Mouse (Mus musculus) urinary bladder, postnatal 36 days (tissue): ENCODE data around the gene Cpne6.

Source experiments
- DNase-seq, 2 experiments: peaks; one replicate each; pipeline ENCODE4 v3.0.0; 2022; ENCODE audit warnings: low spot score in 2 of 2, mixed read lengths in 1 of 2

Gene Cpne6

DNA sequence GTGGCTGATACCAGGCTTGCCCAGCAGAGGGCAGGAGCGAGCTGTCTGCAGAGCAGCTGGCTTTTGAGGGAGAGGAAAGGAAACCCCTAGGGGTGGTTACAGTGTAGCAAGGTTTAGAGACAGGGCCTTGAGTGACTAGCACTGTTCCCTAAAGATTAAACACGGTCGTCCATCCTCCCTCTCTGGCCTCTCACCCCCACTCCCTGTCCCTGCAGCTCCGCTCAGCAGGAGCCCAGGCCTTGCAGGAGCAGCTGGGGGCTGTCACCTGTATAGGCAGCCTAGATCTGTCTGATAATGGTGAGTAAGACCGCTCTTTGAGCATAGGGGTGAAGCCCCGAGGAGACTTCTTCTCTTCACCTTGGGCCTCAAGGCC, 12.8 kb upstream of the Cpne6 start:
- DNase-seq = peak; percentile 75 to 84

DNA sequence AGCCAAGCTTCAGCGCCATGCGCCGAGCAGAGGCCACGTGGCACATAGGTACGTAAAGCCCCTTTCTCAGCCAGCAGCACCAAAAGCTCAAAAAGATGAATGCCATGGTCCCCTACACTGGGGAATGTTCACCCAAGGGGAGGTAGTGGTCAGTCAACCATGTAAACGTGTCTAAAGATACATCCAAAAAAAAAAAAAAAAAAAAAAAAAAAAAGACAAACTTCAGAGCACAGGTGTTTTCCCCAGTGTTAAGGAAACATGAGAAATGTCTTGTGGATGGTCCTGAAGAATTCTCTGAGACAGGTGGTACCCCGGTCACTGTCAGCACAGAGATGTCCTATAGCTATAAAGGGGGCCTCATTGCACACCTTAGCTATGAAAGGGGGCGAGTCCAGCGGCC, 4.6 kb upstream of the Cpne6 start:
- no peak for DNase-seq

DNA sequence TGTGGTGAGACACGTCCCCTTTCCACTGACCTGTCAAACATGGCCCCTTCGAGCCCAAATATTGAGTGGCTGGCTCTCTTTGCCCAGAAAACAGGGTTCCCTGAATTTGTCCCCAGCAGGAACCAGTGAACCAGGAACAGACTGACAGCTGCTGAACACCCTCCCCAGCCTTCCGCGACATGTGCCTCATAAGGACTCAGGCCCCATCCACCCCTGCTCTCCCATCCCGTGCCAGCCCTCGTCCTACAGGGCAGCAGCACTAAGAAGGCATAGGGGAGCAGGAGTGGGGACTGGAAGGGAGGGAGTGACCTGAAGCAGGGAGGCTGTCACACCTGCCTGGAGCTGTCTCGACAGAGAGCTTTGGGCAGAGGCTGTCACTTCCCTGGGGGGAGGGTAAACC, 2.4 kb upstream of the Cpne6 start:
- no peak for DNase-seq

DNA sequence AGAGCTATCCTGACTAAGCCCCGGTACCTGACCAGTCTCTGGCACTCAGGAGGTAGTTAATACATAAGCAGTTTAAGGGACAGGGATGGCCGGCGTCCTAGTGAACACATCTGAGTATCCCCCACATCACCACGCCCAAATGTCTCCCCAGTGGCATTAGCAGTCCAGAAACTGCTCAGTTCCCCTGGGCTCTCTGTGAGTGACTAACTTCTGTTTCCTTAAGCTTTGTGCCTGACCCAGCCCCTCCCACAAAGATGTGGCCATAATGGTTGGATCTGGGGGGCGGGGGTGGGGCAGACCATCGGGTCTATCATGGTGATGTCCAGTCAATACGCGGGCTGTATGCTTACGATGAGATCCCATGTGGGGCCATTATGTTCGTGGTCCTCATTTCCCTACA, 705 bp upstream of the Cpne6 start:
- no peak for DNase-seq

DNA sequence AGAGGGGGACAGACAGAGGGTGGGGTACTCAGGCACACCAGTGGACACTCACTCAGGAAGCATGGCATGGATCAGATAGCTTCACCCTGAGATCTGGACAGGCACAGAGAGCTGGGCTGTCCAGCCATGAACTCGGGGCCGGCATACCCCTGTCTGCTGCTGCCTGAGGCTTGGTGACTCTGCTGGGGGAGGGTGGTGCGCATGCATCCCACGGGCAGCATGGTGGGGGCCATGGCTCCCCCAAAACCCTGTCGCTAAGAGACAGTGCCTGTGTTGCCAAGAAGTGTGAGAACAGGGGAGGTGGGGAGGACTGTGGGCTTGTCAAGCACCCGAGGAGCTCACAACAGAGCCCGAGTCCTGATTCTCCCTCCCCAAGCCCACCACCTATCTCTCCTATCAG, 792 bp downstream of the Cpne6 start:
- no peak for DNase-seq

DNA sequence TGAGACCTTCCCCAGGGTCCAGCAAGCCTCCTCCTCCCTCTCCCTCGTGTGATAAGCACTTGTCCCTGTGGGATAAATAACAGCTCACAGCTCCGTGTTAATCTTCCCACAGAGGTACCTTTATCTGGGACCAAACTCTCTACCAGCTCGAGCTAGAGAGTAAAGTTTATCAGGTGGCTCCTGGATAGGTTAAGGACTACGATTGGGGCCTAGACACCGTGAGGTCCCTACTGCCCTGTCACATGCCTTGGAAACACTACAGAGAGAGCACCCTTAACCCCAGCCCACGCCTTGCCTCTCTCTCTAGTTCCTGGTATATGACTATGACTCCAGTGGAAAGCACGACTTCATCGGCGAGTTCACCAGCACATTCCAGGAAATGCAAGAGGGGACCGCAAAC, 3.7 kb downstream of the Cpne6 start:
- DNase-seq = no peak

DNA sequence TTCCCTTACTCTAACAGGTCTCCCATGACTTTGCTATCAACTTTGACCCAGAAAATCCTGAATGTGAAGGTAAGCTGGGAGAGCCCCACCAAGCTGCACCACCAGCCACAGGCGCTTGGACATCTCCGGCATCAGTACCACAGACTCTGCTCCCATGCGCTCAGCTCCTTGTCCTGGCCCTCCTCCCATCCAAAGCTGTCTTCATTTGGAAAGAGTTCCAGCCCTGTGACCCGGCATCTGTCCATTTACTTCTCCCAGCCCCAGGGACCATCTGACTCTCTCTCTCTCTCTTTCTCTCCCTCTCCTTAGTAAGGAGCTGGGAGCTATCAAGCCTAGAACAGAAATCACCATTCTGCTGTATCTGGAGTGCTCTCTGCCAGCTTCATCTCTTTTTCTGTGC, 5.6 kb downstream of the Cpne6 start:
- no peak for DNase-seq

DNA sequence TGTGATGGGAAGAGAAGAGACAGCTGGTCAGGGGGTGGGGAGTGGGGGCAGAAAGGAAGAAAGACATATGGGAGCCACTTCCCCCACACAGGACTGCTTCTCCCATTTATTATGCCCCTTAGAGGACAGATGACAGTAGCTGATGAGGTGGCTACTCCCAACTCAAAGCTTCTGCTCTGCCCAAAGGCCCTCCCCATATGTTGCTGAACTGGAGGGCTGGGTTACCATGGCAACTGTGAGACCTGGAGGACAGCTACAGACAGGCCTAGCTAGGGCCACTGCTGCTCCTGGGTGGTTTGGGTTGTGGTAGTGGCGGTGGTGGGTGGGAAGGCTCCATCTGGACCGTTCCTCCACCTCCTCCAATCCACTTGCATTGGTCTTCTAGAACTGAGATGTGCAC, 8.7 kb downstream of the Cpne6 start:
- no peak for DNase-seq

DNA sequence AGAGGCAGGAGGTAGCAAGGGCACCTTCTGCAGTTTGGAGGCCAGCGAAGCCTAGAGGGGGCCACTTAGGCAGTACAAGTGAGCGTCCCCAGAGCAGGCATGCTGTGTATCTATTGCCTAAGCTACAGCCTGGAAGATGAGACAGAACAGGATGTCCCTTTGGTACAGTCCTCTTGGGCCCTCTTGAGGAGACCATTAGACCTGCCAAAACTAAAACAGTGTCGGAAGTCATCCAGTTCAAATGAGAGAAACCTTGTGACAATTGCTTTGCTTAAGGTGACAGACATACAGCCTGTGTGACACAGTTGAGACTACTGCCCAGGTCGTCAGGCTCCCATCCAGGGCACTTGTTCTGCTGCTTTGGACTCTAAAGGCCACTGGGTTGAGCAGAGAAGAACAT, 9.4 kb downstream of the Cpne6 start:
- no peak for DNase-seq

DNA sequence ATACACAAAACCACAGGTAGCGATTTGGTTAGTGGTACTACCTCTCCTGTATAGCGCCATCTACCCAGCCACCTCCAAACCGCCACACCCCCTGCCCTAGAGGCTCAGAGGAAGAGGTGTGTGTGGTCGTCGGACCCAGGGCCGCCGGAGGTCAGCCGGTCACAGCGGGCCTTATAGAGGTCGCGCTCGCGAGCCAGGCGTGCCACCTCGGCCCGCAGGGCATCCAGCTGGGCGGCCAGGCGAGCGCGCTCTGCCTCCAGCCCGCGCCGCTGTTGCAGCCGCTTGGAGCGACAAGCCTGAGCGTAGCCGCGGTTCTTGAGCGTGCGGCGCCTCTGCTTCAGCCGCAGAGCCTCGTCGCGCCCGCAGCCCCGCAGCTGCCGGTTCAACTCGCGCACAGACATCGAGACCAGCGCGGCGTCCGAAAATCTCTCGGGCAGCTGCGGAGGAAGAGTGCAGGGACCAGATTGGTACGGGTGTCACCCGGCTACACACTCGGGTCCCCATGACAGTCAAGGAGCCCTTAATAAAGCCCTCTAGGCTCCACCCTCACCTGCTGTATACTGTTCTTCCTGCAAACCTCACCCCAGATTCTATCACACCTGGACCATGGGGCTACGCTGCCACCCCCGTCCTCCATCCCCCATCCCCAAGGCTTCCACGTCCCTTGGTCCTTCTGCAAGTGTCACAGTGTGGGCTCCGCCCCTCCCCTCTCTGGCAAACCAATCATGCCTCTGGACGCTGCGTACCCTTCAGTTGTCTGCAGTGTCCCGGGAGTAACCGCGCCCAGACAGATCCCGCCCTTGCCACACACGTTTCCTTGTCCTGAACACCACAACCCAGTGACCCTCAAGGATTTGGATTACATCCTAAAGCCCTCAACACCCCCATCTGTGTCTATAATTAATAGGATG, 10.5 kb downstream of the Cpne6 start:
- peak in 1 of 2 experiments; percentile 16 for DNase-seq

DNA sequence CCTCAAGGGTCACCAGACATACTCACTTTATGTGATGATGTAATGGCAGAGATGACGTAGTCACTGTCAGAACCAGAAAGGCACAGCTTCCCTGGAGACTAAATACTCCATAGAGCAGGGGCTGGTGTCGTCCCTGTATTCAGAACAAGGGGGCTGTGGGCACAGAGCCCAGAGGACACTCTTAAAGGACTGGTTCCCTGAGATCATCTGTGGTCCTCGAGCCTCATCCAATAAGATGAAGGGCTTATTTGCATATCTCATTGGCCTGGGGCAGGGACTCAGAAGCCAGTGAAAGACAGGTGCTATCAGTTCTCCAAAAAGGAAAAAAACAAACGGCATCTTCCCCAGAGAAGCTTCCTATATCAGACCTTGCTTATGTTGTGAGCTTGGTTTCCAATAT, 13.8 kb downstream of the Cpne6 start:
- no peak for DNase-seq

DNA sequence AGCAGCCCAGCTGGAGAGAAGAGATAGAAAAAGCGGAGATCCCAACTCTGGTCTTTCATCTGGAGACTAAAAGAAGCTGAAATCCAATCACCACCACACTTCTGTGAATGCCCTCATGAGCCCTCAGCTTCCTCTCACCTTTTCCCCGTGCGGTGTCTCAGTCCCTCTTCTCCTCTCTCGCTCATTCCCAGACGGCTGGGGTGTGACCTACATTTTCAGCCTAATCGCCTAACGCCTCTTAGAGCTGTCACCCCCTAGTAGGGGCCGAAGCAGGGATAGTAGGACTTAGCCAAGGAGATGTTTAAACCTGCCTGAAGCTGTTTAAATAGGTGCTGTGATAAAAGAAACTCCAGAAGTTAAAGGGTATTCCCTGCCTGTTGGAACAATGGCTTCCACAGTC, 14.5 kb downstream of the Cpne6 start, which contains the start of gene Nrl:
Nrl (minus strand) TSS at position 197 of the 400 bp plus-strand sequence.
- no peak for DNase-seq

DNA sequence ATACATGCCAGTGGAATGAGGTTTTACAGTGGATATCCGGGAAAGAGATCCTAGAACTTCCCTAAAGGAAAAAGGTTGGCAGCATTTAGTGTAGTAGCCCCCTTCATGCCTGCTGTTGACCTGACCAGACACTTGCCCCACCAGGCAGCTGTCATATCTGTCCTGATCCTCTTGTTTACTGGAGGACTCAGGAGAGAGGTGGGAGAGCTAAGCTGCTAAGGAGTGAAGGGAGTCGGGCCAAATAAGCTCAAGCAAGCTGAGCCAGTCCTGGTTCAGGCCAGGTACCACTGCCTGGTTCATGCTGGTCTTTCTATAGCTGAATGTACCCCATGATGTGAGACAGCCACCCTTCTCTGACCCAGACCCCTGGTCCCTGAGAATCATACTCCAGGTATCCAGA, 16.4 kb downstream of the Cpne6 start:
- DNase-seq = no peak

DNA sequence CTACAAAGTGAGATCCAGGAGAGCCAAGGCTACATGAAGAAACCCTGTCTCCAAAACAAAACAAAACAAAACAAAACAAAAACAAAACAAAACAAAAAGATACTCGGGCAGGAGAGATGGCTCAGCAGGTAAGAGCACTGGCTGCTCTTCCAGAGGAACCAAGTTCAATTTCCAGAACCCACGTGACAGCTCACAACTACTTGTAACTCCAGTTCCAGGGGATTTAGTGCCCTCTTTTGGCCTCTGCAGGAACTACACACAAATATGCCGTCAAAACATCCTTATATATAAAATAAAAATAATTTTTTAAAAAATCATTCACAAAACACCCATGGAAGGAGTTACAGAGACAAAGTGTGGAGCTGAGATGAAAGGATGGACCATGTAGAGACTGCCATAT, 17.7 kb downstream of the Cpne6 start:
- DNase-seq = no peak

DNA sequence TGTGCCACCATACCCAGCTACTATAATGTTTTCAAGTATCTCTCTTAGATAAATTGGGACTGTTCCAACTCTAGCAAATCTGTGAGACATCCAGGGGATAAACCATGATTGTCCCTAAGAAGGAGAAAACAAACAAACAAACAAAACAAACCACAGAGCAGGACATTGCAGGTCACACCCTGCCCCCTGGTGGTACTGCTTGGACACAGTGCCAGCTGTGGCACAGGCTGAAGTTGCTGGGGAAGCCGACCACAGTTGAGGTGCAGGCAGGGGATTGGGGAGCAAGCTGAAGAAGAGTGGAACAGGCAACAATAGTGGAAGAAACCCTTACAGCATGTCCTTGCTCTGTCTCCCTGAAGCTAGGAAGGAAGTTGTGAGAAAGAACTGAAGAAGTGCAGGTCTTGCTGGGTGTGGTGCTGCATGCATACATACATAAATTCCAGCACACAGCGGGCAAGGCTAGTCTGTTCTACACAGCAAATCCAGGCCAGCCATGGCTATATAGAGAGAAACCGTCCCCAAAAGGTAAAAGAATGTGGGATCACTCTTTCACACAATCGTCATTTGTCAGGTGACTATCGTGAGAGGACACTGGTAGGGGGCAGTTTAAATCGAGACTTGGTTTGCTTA, 26.0 kb downstream of the Cpne6 start:
- peak in 1 of 2 experiments; percentile 26 for DNase-seq

DNA sequence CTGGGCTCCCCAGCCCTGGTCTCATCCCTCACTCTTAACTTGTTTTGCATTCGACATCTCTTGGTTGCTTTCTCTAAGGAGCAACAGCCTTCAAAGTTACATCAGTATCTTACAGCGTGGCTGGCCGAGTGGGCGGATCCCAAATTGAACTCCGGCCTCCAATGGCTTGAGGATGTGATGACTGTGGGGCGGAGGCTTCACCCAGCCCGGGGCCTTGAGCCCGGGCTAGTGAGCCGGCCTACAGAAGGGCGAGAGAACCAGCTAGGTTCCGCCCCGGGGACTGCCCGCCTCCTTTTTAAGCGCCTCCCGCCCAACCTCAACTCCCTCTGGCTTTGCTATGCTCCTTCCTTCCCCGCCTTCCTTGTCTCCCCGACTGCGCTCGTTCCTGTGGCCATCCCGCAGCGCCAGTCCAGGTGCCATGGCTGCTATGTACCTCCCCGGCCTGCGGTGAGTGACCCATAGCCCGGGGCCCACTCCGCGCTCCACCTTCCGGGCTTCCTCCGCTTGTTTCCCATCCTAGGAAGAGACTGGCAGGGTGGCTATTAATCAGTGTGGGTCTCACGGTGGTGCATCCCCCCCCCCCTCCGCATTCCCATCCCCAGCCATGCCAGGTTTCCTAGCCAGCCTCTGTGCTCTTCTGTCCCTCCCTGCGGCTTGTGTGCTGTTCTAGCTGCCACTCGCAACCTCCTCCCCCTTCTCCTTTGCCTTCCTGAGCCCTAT, 30.0 kb downstream of the Cpne6 start, which contains the start of gene Pck2:
Pck2 (plus strand) TSS at position 200 of the 720 bp plus-strand sequence.
- DNase-seq = peak; percentile 85 to 92

DNA sequence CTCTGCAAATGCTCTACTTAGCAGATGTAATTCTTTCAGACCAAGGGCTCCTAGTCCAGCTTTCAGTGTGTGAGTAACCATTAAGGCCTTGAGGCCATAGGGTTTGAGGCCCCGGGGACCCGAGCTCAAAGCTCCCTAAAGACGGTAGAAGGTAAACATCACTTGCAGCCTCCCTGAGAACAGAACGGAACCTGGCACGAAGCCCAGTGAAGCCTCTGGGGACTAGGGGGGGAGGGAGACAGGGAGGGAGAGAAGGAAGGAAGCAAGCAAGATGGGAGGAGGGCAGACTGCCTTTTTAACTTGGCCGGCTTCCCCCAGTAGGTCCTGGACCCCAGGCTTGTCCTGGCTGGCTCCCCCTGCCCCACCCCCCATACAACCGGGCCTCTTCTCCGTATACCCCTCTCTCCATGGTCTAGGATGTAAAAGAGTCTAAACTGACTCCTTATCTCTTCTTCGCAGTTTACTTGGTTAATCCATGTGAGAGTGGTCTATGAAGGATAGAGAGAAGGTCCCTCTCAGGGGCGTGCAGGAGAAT, 30.6 kb downstream of the Cpne6 start:
- DNase-seq = peak; percentile 61 to 85

DNA sequence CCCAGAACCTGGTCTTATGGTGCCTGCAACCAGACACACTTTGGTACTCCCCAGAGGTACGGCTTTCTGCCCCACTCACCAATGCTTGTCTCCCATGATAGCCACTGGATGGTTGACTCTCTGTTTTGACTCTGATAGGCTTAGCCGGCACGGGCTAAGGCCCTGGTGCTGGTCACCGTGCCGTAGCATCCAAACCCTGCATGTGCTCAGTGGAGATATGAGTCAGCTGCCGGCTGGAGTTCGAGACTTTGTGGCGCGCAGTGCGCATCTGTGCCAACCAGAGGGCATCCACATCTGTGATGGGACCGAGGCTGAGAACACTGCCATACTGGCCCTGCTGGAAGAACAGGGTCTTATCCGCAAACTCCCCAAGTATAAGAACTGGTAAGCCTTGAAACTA, 32.0 kb downstream of the Cpne6 start:
- no peak for DNase-seq

DNA sequence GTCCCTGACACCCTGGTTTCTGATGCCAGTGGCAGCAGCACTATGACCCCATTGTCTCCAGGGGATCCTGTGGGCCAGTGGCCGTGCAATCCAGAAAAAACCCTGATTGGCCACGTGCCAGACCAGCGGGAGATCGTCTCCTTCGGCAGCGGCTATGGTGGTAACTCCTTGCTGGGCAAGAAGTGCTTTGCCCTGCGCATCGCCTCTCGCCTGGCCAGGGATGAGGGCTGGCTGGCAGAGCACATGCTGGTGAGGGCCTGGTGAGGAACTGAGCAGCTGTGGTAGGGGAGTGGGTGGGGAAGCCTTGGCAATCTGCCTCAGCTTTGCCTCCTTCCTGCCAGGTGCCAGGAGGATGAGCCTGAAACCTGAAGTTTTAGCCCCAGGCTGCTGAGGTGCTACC, 34.1 kb downstream of the Cpne6 start:
- no peak for DNase-seq

DNA sequence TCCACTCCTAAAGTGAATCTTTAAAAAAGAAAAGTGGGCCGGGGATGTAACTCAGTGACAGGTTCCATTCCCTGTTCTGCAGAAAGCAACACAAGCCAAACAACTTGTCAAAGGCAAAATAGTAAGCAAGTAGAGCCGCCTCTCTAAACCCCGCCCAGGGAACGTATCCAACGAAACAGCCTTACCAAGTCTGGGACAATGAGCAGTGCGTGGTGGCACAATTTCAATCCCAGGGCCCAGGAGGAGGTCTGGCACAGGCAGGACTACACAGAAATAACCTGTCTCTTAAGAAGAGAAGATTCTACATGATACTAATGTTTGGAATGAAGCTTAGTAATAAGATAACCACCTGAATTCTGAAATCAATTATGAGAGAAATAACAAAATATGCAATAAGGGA, 39.9 kb downstream of the Cpne6 start:
- no peak for DNase-seq

DNA sequence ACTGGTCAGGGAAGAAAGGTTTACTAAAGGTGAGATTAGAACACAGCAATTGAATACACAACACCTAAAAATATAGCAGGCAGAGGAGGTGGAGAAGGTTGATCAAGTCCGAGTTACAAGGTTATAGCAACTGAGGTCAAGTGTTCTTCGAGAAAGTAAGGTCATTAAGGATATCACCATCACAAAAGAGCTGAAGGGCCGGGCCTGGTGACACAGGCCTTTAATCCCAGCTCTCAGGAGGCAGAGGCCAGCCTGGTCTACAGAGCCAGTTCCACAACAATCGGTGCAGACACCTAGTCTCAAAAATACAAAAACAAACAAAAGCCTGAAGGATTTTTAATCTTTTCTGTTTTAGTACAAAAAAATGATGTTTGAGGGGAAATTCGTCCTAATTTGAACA, 41.1 kb downstream of the Cpne6 start:
- DNase-seq = no peak

DNA sequence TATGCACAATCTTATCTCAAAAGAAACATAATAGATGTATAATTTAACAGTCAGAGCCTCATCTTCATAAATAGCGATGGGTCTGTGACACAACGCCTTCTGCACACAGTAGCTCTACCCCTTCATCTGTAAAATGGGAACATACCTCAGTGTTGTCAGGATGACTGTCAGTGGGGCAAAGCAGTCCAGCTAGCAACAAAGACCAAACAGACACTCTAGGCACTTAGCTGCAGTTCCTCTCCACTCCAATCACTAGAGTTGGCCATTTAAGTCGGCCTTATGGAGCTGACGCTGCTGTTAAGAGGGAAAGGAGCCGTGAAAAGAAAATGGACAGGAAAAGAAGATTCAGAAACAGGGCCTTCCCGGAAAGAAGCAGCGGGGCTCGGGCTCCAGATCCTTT, 41.5 kb downstream of the Cpne6 start:
- DNase-seq = no peak
